Comparison of ENCODE assay signal across 11 mouse cellular contexts in the genomic region with DNA sequence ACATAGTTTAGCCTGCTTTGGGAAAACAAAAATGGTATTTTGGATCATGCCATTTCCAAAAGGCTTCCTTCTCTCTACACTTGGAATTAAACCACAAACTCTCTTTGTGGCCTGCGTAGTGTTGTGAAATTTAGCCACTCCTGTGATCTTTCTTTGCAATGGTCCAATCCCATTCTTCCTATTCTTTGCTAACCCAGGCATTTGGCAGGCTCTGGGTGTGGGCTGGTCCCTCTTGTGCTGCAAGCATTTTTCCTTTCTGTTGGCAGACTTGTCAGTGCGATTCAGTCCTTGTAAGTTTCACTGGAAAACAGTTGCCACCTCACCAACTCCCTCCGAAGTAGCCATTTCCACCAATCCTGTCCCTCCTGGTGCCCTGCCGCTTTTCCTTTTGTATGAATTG. TPM values are rescaled to one million over a fixed set of nuclear protein-coding genes. Genes with fewer than 3 reads are reported as not detected.
DNase-seq lines count a peak whose midpoint lies in the region; ATAC-seq and TF ChIP-seq lines count a peak whose summit lies in the region.
"Had no signal": no experiment of that assay in that cellular context is flagged by ENCODE, and none has a peak within 500 bp of the region (broad histone marks: within the 10 kb centered on the region; RNA-seq: fewer than 3 reads in every experiment).

No protein-coding gene starts in this region.

- peak; percentile 9 for DNase-seq in cerebellum, adult 9-10 months
- no peak for DNase-seq in cerebellum, postnatal 4 days (ENCODE audit: low spot score in 2 of 2)
- DNase-seq in left cerebral cortex, adult 18-20 months (ENCODE audit: low spot score in 2 of 2), result peak; percentile 27 to 60
- no peak for DNase-seq in left cerebral cortex, adult 11 months (ENCODE audit: low spot score)
- peak; percentile 85 to 88 for DNase-seq in lung, adult 18-20 months
- DNase-seq in thymus, postnatal 0 days (ENCODE audit: low spot score), result no peak
- DNase-seq: right cerebral cortex, postnatal 14 days had no signal

- no peak for ATAC-seq in megakaryocyte-erythroid progenitor cell, adult 5-6 weeks (replicated peaks; ENCODE audit: low FRiP score, low TSS enrichment, poor library complexity, severe bottlenecking)

- TF ChIP-seq CTCF in bone marrow macrophage, adult 2 months (IDR thresholded peaks at IDR 0.05; ENCODE audit: low read depth, low read length), result no peak

- peaks cover 14% of the 10 kb centered on the region for H3K4me1 ChIP-seq in bone marrow macrophage, adult 2 months (ENCODE audit: control insufficient read depth, insufficient read depth, low read length)
- H3K4me1 ChIP-seq: embryonic facial prominence, embryonic 12.5 days; heart, embryonic 15.5 days had no signal

- no peak overlapping the region for H3K4me3 ChIP-seq in bone marrow macrophage, adult 2 months (ENCODE audit: insufficient read depth, low read length)
- H3K4me3 ChIP-seq: embryonic facial prominence, embryonic 12.5 days; heart, embryonic 15.5 days had no signal

- no peak for TF ChIP-seq POLR2A in bone marrow macrophage, adult 2 months (IDR thresholded peaks at IDR 0.05; ENCODE audit: borderline replicate concordance, low read depth, low read length)

- peak overlapping the region; percentile 41 for H3K27ac ChIP-seq in bone marrow macrophage, adult 2 months (ENCODE audit: insufficient read depth, low read depth, low read length)
- H3K27ac ChIP-seq: embryonic facial prominence, embryonic 12.5 days; heart, embryonic 15.5 days had no signal

RNA-seq across cellular contexts. Expression of gene Bcl7b, which starts 6.9 kb away (rescaled TPM):
- 10 to 100 TPM; 56.0 to 57.9 TPM for total RNA-seq in left cerebral cortex, adult 18-20 months (2021)
- 48.9 and 57.6 TPM in 2 replicates for polyA plus RNA-seq in bone marrow macrophage, adult 2 months (2012; ENCODE audit: insufficient read depth, insufficient read length, missing spikeins)
- total RNA-seq in megakaryocyte-erythroid progenitor cell, adult 5-6 weeks (2014; fragmentation: Nextera tagmentation), result 37.2 and 48.3 TPM in 2 replicates
- 25.1 and 33.3 TPM in 2 replicates for total RNA-seq in megakaryocyte-erythroid progenitor cell, adult 5-6 weeks (2017)
- polyA plus RNA-seq in thymus, postnatal 0 days (2015; fragmentation: Nextera tagmentation; extraction: Ambion mirVana), result 88.1 and 99.0 TPM in 2 replicates

RNA-seq across cellular contexts. Expression of gene Tbl2, which starts 11.8 kb away (rescaled TPM):
- total RNA-seq in left cerebral cortex, adult 18-20 months (2021), result 10 to 100 TPM; 24.9 to 26.9 TPM
- polyA plus RNA-seq in bone marrow macrophage, adult 2 months (2012; ENCODE audit: insufficient read depth, insufficient read length, missing spikeins), result 5.9 and 6.2 TPM in 2 replicates
- 11.6 and 13.3 TPM in 2 replicates for total RNA-seq in megakaryocyte-erythroid progenitor cell, adult 5-6 weeks (2014; fragmentation: Nextera tagmentation)
- 19.8 and 20.4 TPM in 2 replicates for total RNA-seq in megakaryocyte-erythroid progenitor cell, adult 5-6 weeks (2017)
- polyA plus RNA-seq in thymus, postnatal 0 days (2015; fragmentation: Nextera tagmentation; extraction: Ambion mirVana), result 13.1 and 13.7 TPM in 2 replicates

RNA-seq across cellular contexts. Expression of gene Baz1b, which starts 25.8 kb away (rescaled TPM):
- total RNA-seq in left cerebral cortex, adult 18-20 months (2021), result 10 to 100 TPM; 78.1 to 79.2 TPM
- 57.5 and 58.9 TPM in 2 replicates for polyA plus RNA-seq in bone marrow macrophage, adult 2 months (2012; ENCODE audit: insufficient read depth, insufficient read length, missing spikeins)
- 128 and 135 TPM in 2 replicates for total RNA-seq in megakaryocyte-erythroid progenitor cell, adult 5-6 weeks (2014; fragmentation: Nextera tagmentation)
- total RNA-seq in megakaryocyte-erythroid progenitor cell, adult 5-6 weeks (2017), result 154 and 160 TPM in 2 replicates
- 34.5 and 37.0 TPM in 2 replicates for polyA plus RNA-seq in thymus, postnatal 0 days (2015; fragmentation: Nextera tagmentation; extraction: Ambion mirVana)

Comparison
In these comparisons a context has a peak if more than half of its experiments do, and no peak if none do; other contexts are left out.
1. DNase-seq: peak in cerebellum, adult 9-10 months (single experiment), left cerebral cortex, adult 18-20 months (2 of 2) and lung, adult 18-20 months (2 of 2); none in cerebellum, postnatal 4 days (0 of 2), left cerebral cortex, adult 11 months (single experiment) and thymus, postnatal 0 days (single experiment).